Mouse (Mus musculus) MEL (cell line): Measurements from ENCODE around the gene Gm20388. TPM values are rescaled to one million over a fixed set of nuclear protein-coding genes. Genes with fewer than 3 reads are reported as not detected.

Experiments
- DNase-seq: peaks from one replicate; pipeline ENCODE4 v3.0.0; 2011; ENCODE audit warnings: low read depth, low spot score
- H3K27ac ChIP-seq: 2 replicates; pipeline ENCODE4 v1.5.1; 2012; ENCODE audit warnings: low read depth, mild to moderate bottlenecking, control low read depth, low read length, moderate library complexity; ENCODE audit not compliant: control insufficient read depth
- H3K27me3 ChIP-seq, 2 experiments: fragments of 150-350 bp in 1 of 2; sonication (generic) in 1 of 2; 2 replicates each; pipeline ENCODE4 v1.6.1; 2012; ENCODE audit warnings: low read length in 2 of 2, mild to moderate bottlenecking in 2 of 2, improper control_type of control experiment in 1 of 2, moderate library complexity in 1 of 2; ENCODE audit not compliant: insufficient read depth in 2 of 2, control insufficient read depth in 1 of 2
- H3K36me3 ChIP-seq, 2 experiments: 2 replicates each; pipeline ENCODE4 v1.6.1; 2012 to 2014; ENCODE audit warnings: low read length in 2 of 2, improper control_type of control experiment in 1 of 2, inconsistent platforms in 1 of 2, mild to moderate bottlenecking in 1 of 2; ENCODE audit not compliant: insufficient read depth in 2 of 2, control insufficient read depth in 1 of 2
- H3K4me1 ChIP-seq, 2 experiments: fragments of 150-350 bp in 1 of 2; sonication (generic) in 1 of 2; 2 replicates each; pipeline ENCODE4 v1.6.1; 2012; ENCODE audit warnings: low read length in 2 of 2, improper control_type of control experiment in 1 of 2, mild to moderate bottlenecking in 1 of 2; ENCODE audit not compliant: insufficient read depth in 2 of 2, control insufficient read depth in 1 of 2
- H3K4me3 ChIP-seq, 2 experiments: fragments of 150-350 bp in 1 of 2; sonication (generic) in 1 of 2; 2 replicates each; pipeline ENCODE4 v1.5.1; 2012; ENCODE audit warnings: low read depth in 2 of 2, low read length in 2 of 2, mild to moderate bottlenecking in 2 of 2, moderate library complexity in 2 of 2, control low read depth in 1 of 2, improper control_type of control experiment in 1 of 2; ENCODE audit not compliant: control insufficient read depth in 1 of 2, insufficient read depth in 1 of 2
- H3K79me2 ChIP-seq: 2 replicates; pipeline ENCODE4 v1.6.1; 2012; ENCODE audit warnings: mild to moderate bottlenecking, low read length, moderate library complexity; ENCODE audit not compliant: control insufficient read depth, poor library complexity, insufficient read depth
- H3K9ac ChIP-seq: 2 replicates; pipeline ENCODE4 v1.6.1; 2012; ENCODE audit warnings: low read depth, mild to moderate bottlenecking, control low read depth, low read length, moderate library complexity; ENCODE audit not compliant: control insufficient read depth, poor library complexity, severe bottlenecking
- H3K9me3 ChIP-seq: fragments of 150-350 bp; sonication (generic); replicated peaks from 2 replicates; pipeline ENCODE4 v1.6.1; 2012; ENCODE audit warnings: mild to moderate bottlenecking, low read length, improper control_type of control experiment, moderate library complexity; ENCODE audit not compliant: insufficient read depth
- CHD1 ChIP-seq: IDR thresholded peaks from 2 replicates; pipeline ENCODE4 v1.6.1; 2012; ENCODE audit warnings: low read depth, mild to moderate bottlenecking, inconsistent platforms, low read length, improper control_type of control experiment
- CTCF ChIP-seq, 3 experiments: IDR thresholded peaks in 2 of 3; conservative IDR thresholded peaks in 1 of 3; 2 replicates each; pipeline ENCODE4 v1.5.1; 2011 to 2012; ENCODE audit warnings: low read length in 3 of 3, low read depth in 2 of 3, mild to moderate bottlenecking in 2 of 3, improper control_type of control experiment in 1 of 3, inconsistent platforms in 1 of 3, mixed read lengths in 1 of 3, moderate library complexity in 1 of 3; ENCODE audit not compliant: control insufficient read depth in 1 of 3, insufficient read depth in 1 of 3, poor library complexity in 1 of 3, severe bottlenecking in 1 of 3
- ELF1 ChIP-seq: IDR thresholded peaks from 2 replicates; pipeline ENCODE4 v1.6.1; 2014; ENCODE audit warnings: low read depth, mild to moderate bottlenecking, inconsistent platforms, low read length, improper control_type of control experiment, moderate library complexity
- EP300 ChIP-seq, 2 experiments: IDR thresholded peaks; 2 replicates each; pipeline ENCODE4 v1.6.1; 2011; ENCODE audit warnings: improper control_type of control experiment in 2 of 2, low read length in 2 of 2, low read depth in 1 of 2, mild to moderate bottlenecking in 1 of 2
- ETS1 ChIP-seq: IDR thresholded peaks from 2 replicates; pipeline ENCODE4 v1.6.1; 2012; ENCODE audit warnings: low read depth, mild to moderate bottlenecking, inconsistent platforms, low read length, improper control_type of control experiment, moderate library complexity
- GATA1 ChIP-seq: IDR thresholded peaks from 2 replicates; pipeline ENCODE4 v1.6.1; 2011; ENCODE audit warnings: low read depth, low read length, improper control_type of control experiment
- KAT2A ChIP-seq: conservative IDR thresholded peaks from 2 replicates; pipeline ENCODE4 v1.6.1; 2012; ENCODE audit warnings: low read depth, low read length, improper control_type of control experiment, inconsistent platforms
- MAZ ChIP-seq: IDR thresholded peaks from 2 replicates; pipeline ENCODE4 v1.6.1; 2012; ENCODE audit warnings: low read depth, mild to moderate bottlenecking, inconsistent platforms, low read length, improper control_type of control experiment
- MEF2A ChIP-seq: IDR thresholded peaks from 2 replicates; pipeline ENCODE4 v1.6.1; 2014; ENCODE audit warnings: low read depth, mild to moderate bottlenecking, inconsistent platforms, low read length, improper control_type of control experiment; ENCODE audit not compliant: poor library complexity, insufficient replicate concordance, severe bottlenecking; ENCODE audit errors: extremely low read depth
- MXI1 ChIP-seq: IDR thresholded peaks from 2 replicates; pipeline ENCODE4 v1.6.1; 2011; ENCODE audit warnings: mild to moderate bottlenecking, low read depth, low read length, improper control_type of control experiment
- MYC ChIP-seq: IDR thresholded peaks from 2 replicates; pipeline ENCODE4 v1.6.1; 2011; ENCODE audit warnings: low read depth, mild to moderate bottlenecking, low read length, improper control_type of control experiment, moderate library complexity
- POLR2AphosphoS5 ChIP-seq: IDR thresholded peaks from 2 replicates; pipeline ENCODE4 v1.6.1; 2012; ENCODE audit warnings: low read depth, borderline replicate concordance, mild to moderate bottlenecking, inconsistent platforms, low read length, moderate library complexity, mixed read lengths
- RAD21 ChIP-seq: IDR thresholded peaks from 2 replicates; pipeline ENCODE4 v1.6.1; 2011; ENCODE audit warnings: mild to moderate bottlenecking, low read depth, low read length, improper control_type of control experiment
- RCOR1 ChIP-seq: IDR thresholded peaks from 2 replicates; pipeline ENCODE4 v1.6.1; 2012; ENCODE audit warnings: low read depth, mild to moderate bottlenecking, inconsistent platforms, low read length, improper control_type of control experiment
- SMC3 ChIP-seq: IDR thresholded peaks from 2 replicates; pipeline ENCODE4 v1.6.1; 2011; ENCODE audit warnings: low read depth, low read length, improper control_type of control experiment
- ZC3H11A ChIP-seq: IDR thresholded peaks from 2 replicates; pipeline ENCODE4 v1.6.1; 2012; ENCODE audit warnings: low read depth, mild to moderate bottlenecking, inconsistent platforms, low read length, improper control_type of control experiment
- polyA plus RNA-seq, 2 experiments: library from polyadenylated mRNA; stranded (reverse) in 1 of 2; unstranded in 1 of 2; fragments of >175 nt in 1 of 2; fragments of >200 nt in 1 of 2; gene quantifications; 2 replicates each; pipeline versions ENCODE4 v1.2.1 to v1.2.4; 2012; ENCODE audit warnings: low replicate concordance in 2 of 2, low read depth in 1 of 2; ENCODE audit not compliant: insufficient read length in 2 of 2, insufficient read depth in 1 of 2, missing spikeins in 1 of 2
- total RNA-seq: library from RNA; depleted of rRNA; stranded (reverse); fragments of 300-350 nt; gene quantifications from 2 replicates; pipeline ENCODE4 v1.2.3, GENCODE M21; 2012

The Gm20388 gene
- total and polyA plus RNA-seq, 3 experiments, result 11.1 to 17.8 TPM; not detected in 1

DNA sequence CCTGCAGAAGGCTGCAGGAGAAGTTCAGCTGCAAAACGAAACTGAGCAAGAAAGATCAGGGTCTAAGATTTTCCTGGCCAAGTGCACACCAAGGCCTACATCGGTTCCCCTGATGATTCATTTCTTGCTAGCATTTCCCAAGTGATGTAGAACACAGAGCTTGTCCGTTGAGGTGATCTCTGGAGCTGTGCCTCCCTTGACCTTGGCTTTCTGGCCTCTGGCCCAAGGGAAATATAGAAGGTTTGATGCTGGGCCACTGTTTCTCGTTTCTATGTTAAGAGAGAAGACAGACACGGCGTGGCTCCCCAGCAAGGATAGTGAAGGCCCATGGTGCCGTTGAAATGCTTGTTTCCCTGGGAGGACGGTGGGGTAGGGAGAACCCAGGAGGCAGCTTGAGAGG lies 3857.2 kb downstream of the Gm20388 start:
- H3K9ac ChIP-seq, result no peak overlapping the region
- no peaks in the 10 kb centered on the region for H3K36me3 ChIP-seq
- H3K4me3 ChIP-seq, result no peak overlapping the region
- DNase-seq, result no peak
- H3K27ac ChIP-seq, result no peak overlapping the region
- no peak for TF ChIP-seq MAZ
- no peak for TF ChIP-seq SMC3
- TF ChIP-seq KAT2A, result no peak
- TF ChIP-seq EP300 (IDR thresholded peaks at IDR 0.05; ENCODE audit: low read depth in 1 of 2, low read length in 2 of 2), result no peak
- TF ChIP-seq MXI1, result no peak
- H3K4me1 ChIP-seq, result 0 out of 4 replicates have a peak, but pooled peaks cover 0 to 5% of the 10 kb centered on the region in 2 experiments
- no peaks in the 10 kb centered on the region for H3K9me3 ChIP-seq
- no peaks in the 10 kb centered on the region for H3K79me2 ChIP-seq
- H3K27me3 ChIP-seq, result no peaks in the 10 kb centered on the region

DNA sequence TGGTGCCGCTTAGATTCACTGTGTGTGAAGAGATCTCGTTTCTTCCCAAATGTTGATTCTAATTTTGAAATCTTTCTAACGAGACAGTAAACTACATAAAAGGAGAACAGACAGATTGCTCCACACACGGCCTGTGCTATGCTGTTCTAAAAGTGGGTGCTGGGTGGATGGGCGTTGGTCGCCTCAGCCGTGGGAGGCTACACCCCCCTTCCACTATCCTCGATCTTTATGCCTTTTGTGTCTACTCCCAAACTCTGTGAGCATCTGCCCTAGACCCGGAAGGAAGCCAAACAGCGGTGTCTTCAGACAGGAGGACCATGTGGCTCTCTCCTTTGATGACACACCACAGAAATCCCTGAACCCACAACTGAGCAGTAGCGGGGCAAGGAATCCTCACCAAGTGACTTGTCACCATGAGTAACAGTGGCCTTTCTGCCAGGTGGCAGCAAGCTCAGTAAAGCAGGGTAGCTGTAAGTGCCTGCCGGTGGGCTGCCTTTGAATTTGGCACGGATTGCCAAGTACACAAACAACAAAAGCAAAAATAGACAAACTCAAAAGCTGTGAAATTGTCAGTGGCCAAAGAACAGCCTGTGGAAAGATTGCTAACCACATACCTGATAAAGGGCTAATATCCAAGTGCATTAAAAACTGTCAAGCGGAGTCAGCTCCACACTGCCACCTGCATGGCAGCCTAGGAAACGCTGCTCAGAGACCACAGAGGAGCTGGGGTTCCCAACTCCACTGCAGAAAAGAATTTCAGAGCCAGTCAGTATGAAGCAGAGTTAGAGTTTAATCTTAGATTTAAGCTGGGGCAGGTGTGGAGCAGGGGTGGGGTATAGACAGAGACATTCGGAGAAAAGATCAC lies 3858.1 kb downstream of the Gm20388 start:
- DNase-seq, result peak; percentile 67
- Histone ChIP-seq H3K27me3 (no peaks in the 10 kb centered on the region), H3K4me1 (0 out of 4 replicates have a peak, but pooled peaks cover 0 to 5% of the 10 kb centered on the region in 2 experiments), H3K79me2 (no peaks in the 10 kb centered on the region), H3K36me3 (no peaks in the 10 kb centered on the region), H3K4me3 (no peak overlapping the region), H3K9me3 (no peaks in the 10 kb centered on the region), H3K9ac (no peak overlapping the region), H3K27ac (no peak overlapping the region)
- TF ChIP-seq EP300 (IDR thresholded peaks at IDR 0.05; ENCODE audit: low read depth in 1 of 2, low read length in 2 of 2), result no peak
- peak; percentile 69 for TF ChIP-seq RAD21
- peak; percentile 73 for TF ChIP-seq SMC3
- TF ChIP-seq RCOR1, result no peak
- no peak for TF ChIP-seq MXI1
- no peak for TF ChIP-seq ELF1
- peak; percentile 59 to 81 (median 75) for TF ChIP-seq CTCF (IDR thresholded peaks at IDR 0.05 in 2 of 3, conservative IDR thresholded peaks at IDR 0.05 in 1 of 3; ENCODE audit: control insufficient read depth in 1 of 3, insufficient read depth in 1 of 3, low read depth in 2 of 3, low read length in 3 of 3, poor library complexity in 1 of 3, severe bottlenecking in 1 of 3)
- no peak for TF ChIP-seq ETS1
- no peak for TF ChIP-seq MEF2A
- TF ChIP-seq ZC3H11A, result peak; percentile 31; the same call in 1 of the 2 replicates
- no peak for TF ChIP-seq POLR2AphosphoS5
- no peak for TF ChIP-seq MYC
- TF ChIP-seq GATA1, result 0 out of 2 replicates have a peak, but pooled peaks have one; percentile 43
- no peak for TF ChIP-seq CHD1
